Mouse (Mus musculus) thymus, adult 2 months (tissue): ENCODE data around the gene Ccdc184. TPM values are rescaled to one million over a fixed set of nuclear protein-coding genes. Genes with fewer than 3 reads are reported as not detected.
A peak's percentile ranks its signal among the peaks of the same experiment; 100 is the strongest.

Experiments used
- DNase-seq: peaks from one replicate; pipeline ENCODE4 v3.0.0; 2021
- H3K27ac ChIP-seq: fragments of 200-500 bp; 2 replicates; pipeline ENCODE4 v1.5.1; 2012; ENCODE audit warnings: low read length, control low read depth; ENCODE audit not compliant: control insufficient read depth, insufficient read depth
- H3K27me3 ChIP-seq: fragments of 200-500 bp; 2 replicates; pipeline ENCODE4 v1.6.1; 2012; ENCODE audit warnings: mild to moderate bottlenecking, low read length, moderate library complexity, mixed read lengths; ENCODE audit not compliant: control insufficient read depth, insufficient read depth
- H3K36me3 ChIP-seq: fragments of 200-500 bp; 2 replicates; pipeline ENCODE4 v1.6.1; 2012; ENCODE audit warnings: mild to moderate bottlenecking, low read length, moderate library complexity; ENCODE audit not compliant: control insufficient read depth, insufficient read depth
- H3K4me1 ChIP-seq: fragments of 200-500 bp; replicated peaks from 2 replicates; pipeline ENCODE4 v1.6.1; 2012; ENCODE audit warnings: low read length; ENCODE audit not compliant: control insufficient read depth, insufficient read depth
- H3K4me3 ChIP-seq: fragments of 200-500 bp; 2 replicates; pipeline ENCODE4 v1.5.1; 2012; ENCODE audit warnings: mild to moderate bottlenecking, low read length, control low read depth, moderate library complexity; ENCODE audit not compliant: control insufficient read depth, insufficient read depth
- CTCF ChIP-seq: fragments of 200-500 bp; IDR thresholded peaks from 2 replicates; pipeline ENCODE4 v1.5.1; 2012; ENCODE audit warnings: mild to moderate bottlenecking, control low read depth, low read length, moderate library complexity, borderline replicate concordance; ENCODE audit not compliant: control insufficient read depth, poor library complexity, insufficient read depth; ENCODE audit errors: extremely low read depth
- POLR2A ChIP-seq: fragments of 200-500 bp; IDR thresholded peaks from 2 replicates; pipeline ENCODE4 v1.6.1; 2012; ENCODE audit warnings: mild to moderate bottlenecking, low read length, control low read depth, moderate library complexity; ENCODE audit not compliant: control insufficient read depth, poor library complexity, insufficient read depth; ENCODE audit errors: extremely low read depth
- WGBS: fragments of 180-500 bp; shearing (Covaris S2); methylation state at CpG from one replicate; pipeline ENCODE4 v1.1.7; 2018; 5-methylcytosine and 5-hydroxymethylcytosine counted together
- polyA plus RNA-seq: library from polyadenylated mRNA; depleted of rRNA; stranded (reverse); fragments of >200 nt; gene quantifications from 2 replicates; pipeline ENCODE4 v1.2.3, GENCODE M21; 2012; rRNA removed

Gene Ccdc184
- polyA plus RNA-seq: 1.3 TPM in 2 replicates

DNA sequence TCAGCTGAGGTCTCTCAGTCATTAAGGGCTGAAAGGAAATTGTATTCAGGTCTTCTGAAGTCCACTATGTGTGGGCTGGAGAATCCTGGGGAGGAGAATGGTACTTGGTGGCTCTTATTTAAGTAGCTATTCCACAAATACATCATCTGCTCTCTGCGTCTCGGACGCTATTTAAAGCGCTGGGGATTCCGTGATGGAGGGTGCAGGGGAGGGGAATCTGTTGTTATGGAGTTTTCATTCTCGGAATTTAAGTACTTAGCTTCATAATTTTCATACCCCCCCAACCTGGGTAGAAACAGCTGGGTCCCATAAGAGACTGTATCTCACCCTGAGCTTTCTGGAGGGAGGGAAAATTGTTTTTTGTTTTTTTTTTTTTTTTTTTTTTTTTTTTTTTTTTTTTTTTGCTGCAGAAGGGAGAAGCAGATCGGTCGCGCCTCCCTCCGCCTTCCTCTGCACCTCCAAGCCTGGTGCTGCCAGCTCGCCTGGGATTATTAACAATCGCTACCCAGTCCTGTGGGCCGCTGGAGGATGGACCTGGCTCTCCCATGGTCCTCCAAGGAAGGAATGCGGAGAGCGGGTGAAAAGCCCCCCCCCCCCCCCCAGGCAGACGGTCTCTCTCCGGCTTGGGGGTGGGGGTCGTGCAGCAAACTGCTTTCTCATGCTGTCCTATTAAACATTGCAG lies at the start of gene Ccdc184:
Gene Ccdc184 (plus strand): TSS at position 196 of the 682 bp plus-strand sequence.
- Histone ChIP-seq H3K4me1 (no peaks in the 10 kb centered on the region), H3K27me3 (peaks cover 8% of the 10 kb centered on the region; the same call in 1 of the 2 replicates), H3K27ac (no peak within 1 kb of the TSS), H3K36me3 (no peaks in the 10 kb centered on the region), H3K4me3 (0 out of 2 replicates have a peak within 1 kb of the TSS, but pooled peaks have one; percentile 4)
- no peak for DNase-seq
- TF ChIP-seq CTCF: no peak
- TF ChIP-seq POLR2A: no peak
- WGBS: 10% methylated on average over 18 of the region's 18 CpGs

DNA sequence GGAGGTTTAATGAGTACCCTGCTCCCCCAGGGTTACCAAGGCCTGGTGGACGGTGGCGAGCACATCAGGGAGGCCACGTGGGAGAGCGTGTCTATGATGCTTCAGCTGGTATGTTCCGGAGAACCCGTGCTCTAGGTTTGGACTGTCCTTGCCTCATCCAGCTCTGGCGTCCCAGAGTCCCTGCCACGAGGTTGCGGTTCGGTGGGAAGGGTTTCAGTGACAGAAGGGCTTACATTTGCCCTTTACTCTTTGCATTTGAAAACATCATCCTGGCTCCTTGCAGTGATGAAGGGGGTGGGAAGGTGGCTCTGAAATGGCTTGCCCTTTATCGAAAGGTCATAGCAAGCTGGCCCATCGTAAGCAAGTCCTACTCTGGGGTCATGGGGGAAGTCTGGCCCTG lies 47.6 kb upstream of the Ccdc184 start:
- H3K4me3 ChIP-seq: no peak overlapping the region
- no peaks in the 10 kb centered on the region for H3K4me1 ChIP-seq
- H3K27me3 ChIP-seq: no peaks in the 10 kb centered on the region
- TF ChIP-seq POLR2A (no peak), CTCF (no peak)
- H3K36me3 ChIP-seq: peaks cover 5% of the 10 kb centered on the region; the same call in 1 of the 2 replicates
- no peak overlapping the region for H3K27ac ChIP-seq
- no peak for DNase-seq
- WGBS: 97% methylated on average over 12 of the region's 12 CpGs

DNA sequence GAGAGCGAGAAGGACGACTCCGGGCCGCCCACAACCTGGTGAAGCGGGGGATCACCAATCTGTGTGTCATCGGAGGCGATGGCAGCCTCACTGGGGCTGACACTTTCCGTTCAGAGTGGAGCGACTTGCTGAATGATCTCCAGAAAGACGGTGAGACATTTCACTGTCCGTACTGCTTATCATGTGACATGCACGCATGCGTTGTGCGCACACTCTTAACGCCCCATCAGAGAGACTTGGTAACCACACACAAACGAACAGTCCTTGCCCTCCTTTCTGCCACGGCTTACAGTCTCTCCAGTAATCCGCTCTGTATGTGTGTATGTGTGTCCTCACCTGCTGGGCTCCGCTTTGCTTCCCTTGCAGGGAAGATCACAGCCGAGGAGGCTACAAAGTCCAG lies 46.1 kb upstream of the Ccdc184 start:
- peaks cover 5% of the 10 kb centered on the region; the same call in 1 of the 2 replicates for H3K36me3 ChIP-seq
- no peaks in the 10 kb centered on the region for H3K27me3 ChIP-seq
- 96% methylated on average over 20 of the region's 20 CpGs for WGBS
- DNase-seq: no peak
- H3K27ac ChIP-seq: no peak overlapping the region
- H3K4me1 ChIP-seq: no peaks in the 10 kb centered on the region
- TF ChIP-seq POLR2A (no peak), CTCF (no peak)
- H3K4me3 ChIP-seq: no peak overlapping the region

DNA sequence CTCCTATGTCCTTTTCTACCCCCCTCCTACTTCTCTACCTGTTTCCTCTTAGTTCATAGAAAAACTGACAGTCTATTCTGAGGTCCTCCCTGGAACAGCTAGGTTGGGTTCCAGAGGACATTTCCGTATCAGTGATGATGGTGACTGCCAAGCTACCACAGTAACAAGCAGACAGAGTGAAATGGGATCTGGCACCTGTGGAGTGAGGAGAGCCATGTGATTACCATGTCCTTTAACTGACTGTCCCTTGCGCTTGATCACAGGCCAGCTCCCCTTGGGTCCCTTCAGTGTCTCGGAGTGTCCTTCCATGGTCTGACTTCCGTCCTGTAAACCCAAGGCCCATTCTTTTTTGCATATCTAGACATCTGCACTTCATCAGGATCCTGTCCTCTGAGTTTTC lies 36.0 kb upstream of the Ccdc184 start:
- no peak for DNase-seq
- WGBS: 97% methylated on average over 4 of the region's 4 CpGs
- H3K36me3 ChIP-seq: peaks cover 26% of the 10 kb centered on the region
- TF ChIP-seq POLR2A (no peak), CTCF (no peak)
- H3K4me1 ChIP-seq: no peaks in the 10 kb centered on the region
- no peak overlapping the region for H3K27ac ChIP-seq
- no peak overlapping the region for H3K4me3 ChIP-seq
- no peaks in the 10 kb centered on the region for H3K27me3 ChIP-seq

DNA sequence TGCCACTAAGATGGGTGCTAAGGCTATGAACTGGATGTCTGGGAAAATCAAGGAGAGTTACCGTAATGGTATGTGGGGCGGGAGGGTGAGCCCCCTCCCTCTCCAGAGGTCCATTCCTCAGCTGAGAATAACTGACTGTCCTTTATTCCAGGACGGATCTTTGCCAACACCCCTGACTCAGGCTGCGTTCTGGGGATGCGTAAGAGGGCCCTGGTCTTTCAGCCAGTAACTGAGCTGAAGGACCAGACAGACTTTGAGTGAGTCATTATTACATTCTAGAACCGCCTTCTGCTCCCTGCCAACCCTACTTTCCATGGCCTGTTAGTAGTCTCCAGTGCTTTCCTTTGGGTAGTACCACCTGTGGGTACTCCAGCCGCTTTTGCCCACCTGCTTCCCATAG lies 35.5 kb upstream of the Ccdc184 start:
- TF ChIP-seq CTCF (no peak), POLR2A (no peak)
- no peak for DNase-seq
- Histone ChIP-seq H3K4me1 (no peaks in the 10 kb centered on the region), H3K4me3 (no peak overlapping the region), H3K27ac (no peak overlapping the region), H3K27me3 (no peaks in the 10 kb centered on the region), H3K36me3 (peaks cover 30% of the 10 kb centered on the region)
- WGBS: 98% methylated on average over 7 of the region's 7 CpGs

DNA sequence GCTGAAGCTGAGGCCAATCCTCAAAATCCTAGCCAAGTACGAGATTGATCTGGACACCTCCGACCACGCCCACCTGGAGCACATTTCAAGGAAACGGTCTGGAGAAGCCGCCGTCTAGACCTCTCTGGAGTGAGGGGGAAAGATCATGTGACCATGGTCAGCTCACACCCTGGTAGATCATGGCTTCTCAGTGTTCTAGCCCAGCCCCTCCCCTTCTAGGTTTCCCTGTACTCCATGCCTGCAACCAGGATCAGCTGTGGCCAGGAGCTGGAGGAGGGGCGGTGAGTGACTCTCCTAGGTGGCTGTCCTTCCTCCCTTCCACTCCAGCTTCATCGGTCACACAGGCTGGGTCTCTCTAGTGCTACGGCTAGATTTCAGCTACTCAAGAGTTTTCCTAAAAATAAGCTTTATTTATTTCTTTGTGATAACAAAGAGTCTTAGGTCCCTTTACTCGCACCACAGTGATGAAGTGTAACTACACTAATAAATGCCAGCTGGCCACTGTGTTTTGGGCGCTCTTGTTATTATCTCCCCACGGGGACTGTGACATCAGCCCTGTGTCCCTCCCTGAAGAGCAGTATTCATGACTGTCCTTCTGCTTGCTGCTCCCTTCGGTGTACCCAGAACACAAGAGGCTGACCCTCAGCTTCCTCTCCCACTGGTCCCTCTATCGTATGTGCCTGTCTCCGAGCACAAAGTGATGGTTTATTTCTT lies 34.9 kb upstream of the Ccdc184 start:
- Histone ChIP-seq H3K27me3 (no peaks in the 10 kb centered on the region), H3K36me3 (peaks cover 34% of the 10 kb centered on the region), H3K27ac (no peak overlapping the region), H3K4me3 (no peak overlapping the region), H3K4me1 (no peaks in the 10 kb centered on the region)
- no peak for DNase-seq
- 95% methylated on average over 15 of the region's 15 CpGs for WGBS
- TF ChIP-seq CTCF (no peak), POLR2A (no peak)

DNA sequence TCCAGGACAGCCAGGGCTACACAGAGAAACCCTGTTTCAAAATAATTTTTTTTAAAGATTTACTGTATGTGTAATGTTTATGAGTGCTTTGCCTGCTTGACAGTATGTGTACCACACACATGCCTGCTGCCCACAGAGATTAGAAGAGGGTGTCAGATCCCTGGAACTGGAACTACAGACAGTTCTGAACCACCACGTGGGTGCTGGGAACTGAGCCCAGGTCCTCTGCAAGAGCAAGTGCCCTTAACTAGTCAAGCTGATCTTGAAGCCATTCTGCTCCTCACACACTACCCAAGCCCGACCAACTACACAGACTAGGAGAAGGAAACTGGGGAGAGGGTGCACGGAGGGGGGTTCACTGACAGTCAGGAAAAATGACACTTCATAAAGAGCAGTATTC lies 33.5 kb upstream of the Ccdc184 start:
- Histone ChIP-seq H3K4me3 (no peak overlapping the region), H3K27me3 (no peaks in the 10 kb centered on the region), H3K27ac (no peak overlapping the region), H3K36me3 (peaks cover 34% of the 10 kb centered on the region), H3K4me1 (no peaks in the 10 kb centered on the region)
- WGBS: 92% methylated on average over 3 of the region's 3 CpGs
- DNase-seq: no peak
- no peak for TF ChIP-seq CTCF
- TF ChIP-seq POLR2A: no peak
